In the genomic region with DNA sequence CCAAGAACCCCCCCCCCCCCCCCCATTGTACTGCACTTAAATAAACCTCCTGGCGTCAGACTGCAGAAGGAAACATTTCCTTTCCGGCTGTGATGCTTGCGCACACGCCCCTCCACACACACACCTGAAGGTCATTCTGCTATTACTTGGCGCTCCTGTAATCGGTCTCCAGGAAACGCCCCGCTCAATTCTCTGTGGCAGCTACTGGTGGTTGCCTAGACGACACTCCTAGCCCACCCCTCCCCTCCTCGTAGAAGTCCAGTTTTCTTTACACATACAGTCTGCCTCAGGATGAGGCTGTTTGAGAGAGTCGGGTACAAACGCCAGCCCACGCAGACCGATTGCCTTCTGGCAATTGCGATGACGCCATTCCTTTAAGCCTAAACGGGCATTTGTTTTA, we compare ENCODE assay signal across 11 mouse cellular contexts. TPM values are rescaled to one million over a fixed set of nuclear protein-coding genes. Genes with fewer than 3 reads are reported as not detected.
DNase-seq lines count a peak whose midpoint lies in the region; ATAC-seq and TF ChIP-seq lines count a peak whose summit lies in the region.
"Had no signal": no experiment of that assay in that cellular context is flagged by ENCODE, and none has a peak within 500 bp of the region (broad histone marks: within the 10 kb centered on the region; RNA-seq: fewer than 3 reads in every experiment).

No protein-coding gene starts in this region.

- no peak for DNase-seq in frontal cortex, postnatal 14 days (ENCODE audit: low spot score in 2 of 2)
- DNase-seq in midbrain, embryonic 14.5 days: peak; percentile 75
- no peak for DNase-seq in liver, postnatal 0 days
- no peak for DNase-seq in spleen, adult 18-20 months
- DNase-seq: adrenal gland, postnatal 10 days; thymus, adult 18-20 months had no signal

- H3K4me1 ChIP-seq in ES-Bruce4 (ENCODE audit: control insufficient read depth, insufficient read depth, low read length): no peaks in the 10 kb centered on the region
- no peaks in the 10 kb centered on the region for H3K4me1 ChIP-seq in forebrain, embryonic 15.5 days
- no peaks in the 10 kb centered on the region for H3K4me1 ChIP-seq in midbrain, embryonic 14.5 days (ENCODE audit: control insufficient read depth, insufficient read depth, low read length)
- no peaks in the 10 kb centered on the region; the same call in 1 of the 2 replicates for H3K4me1 ChIP-seq in liver, postnatal 0 days (ENCODE audit: insufficient read depth)
- H3K4me1 ChIP-seq: heart, embryonic 15.5 days had no signal

- no peak overlapping the region for H3K27ac ChIP-seq in ES-Bruce4 (ENCODE audit: insufficient read depth, low read length)
- no peak overlapping the region for H3K27ac ChIP-seq in forebrain, embryonic 15.5 days (replicated peaks)
- no peak overlapping the region for H3K27ac ChIP-seq in midbrain, embryonic 14.5 days (replicated peaks; ENCODE audit: low read depth, low read length)
- no peak overlapping the region for H3K27ac ChIP-seq in liver, postnatal 0 days (ENCODE audit: low read depth)
- H3K27ac ChIP-seq: heart, embryonic 15.5 days had no signal

- 35% methylated on average over 17 of the region's 17 CpGs for WGBS in forebrain, embryonic 15.5 days
- 45% methylated on average over 17 of the region's 17 CpGs for WGBS in midbrain, embryonic 14.5 days
- 68% methylated on average over 17 of the region's 17 CpGs for WGBS in liver, postnatal 0 days (ENCODE audit: insufficient replicate concordance)

- H3K27me3 ChIP-seq in ES-Bruce4 (ENCODE audit: control insufficient read depth, insufficient read depth, low read length, poor library complexity, severe bottlenecking): no peaks in the 10 kb centered on the region
- H3K27me3 ChIP-seq in forebrain, embryonic 15.5 days: no peaks in the 10 kb centered on the region
- H3K27me3 ChIP-seq in midbrain, embryonic 14.5 days (ENCODE audit: control insufficient read depth, insufficient read depth, low read length): no peaks in the 10 kb centered on the region
- H3K27me3 ChIP-seq in liver, postnatal 0 days (ENCODE audit: insufficient read depth, low read length): no peaks in the 10 kb centered on the region

- peak overlapping the region; percentile 11; the same call in 1 of the 2 replicates for H3K4me2 ChIP-seq in forebrain, embryonic 15.5 days (replicated peaks)
- peak overlapping the region; percentile 22; the same call in 1 of the 2 replicates for H3K4me2 ChIP-seq in midbrain, embryonic 14.5 days (ENCODE audit: low read length)
- no peak overlapping the region for H3K4me2 ChIP-seq in liver, postnatal 0 days (ENCODE audit: low read depth, low read length)
- H3K4me2 ChIP-seq: heart, embryonic 15.5 days had no signal

- H3K9ac ChIP-seq in ES-Bruce4 (ENCODE audit: low read depth, poor library complexity, severe bottlenecking): no peak overlapping the region
- no peak overlapping the region for H3K9ac ChIP-seq in forebrain, embryonic 15.5 days (replicated peaks)
- no peak overlapping the region for H3K9ac ChIP-seq in midbrain, embryonic 14.5 days (replicated peaks; ENCODE audit: low read length)
- no peak overlapping the region for H3K9ac ChIP-seq in liver, postnatal 0 days (replicated peaks)
- H3K9ac ChIP-seq: heart, embryonic 15.5 days had no signal

- no peak for TF ChIP-seq CTCF in ES-Bruce4 (IDR thresholded peaks at IDR 0.05; ENCODE audit: low read depth, low read length)
- TF ChIP-seq CTCF in liver, postnatal 0 days (IDR thresholded peaks at IDR 0.05; ENCODE audit: low read depth): no peak

- H3K4me3 ChIP-seq in ES-Bruce4 (ENCODE audit: low read depth, low read length): no peak overlapping the region
- no peak overlapping the region for H3K4me3 ChIP-seq in forebrain, embryonic 15.5 days
- H3K4me3 ChIP-seq in midbrain, embryonic 14.5 days (replicated peaks; ENCODE audit: low read depth, low read length): no peak overlapping the region
- H3K4me3 ChIP-seq in liver, postnatal 0 days (ENCODE audit: low read depth, low read length): no peak overlapping the region
- H3K4me3 ChIP-seq: heart, embryonic 15.5 days had no signal

- peak; percentile 89; the same call in 1 of the 2 replicates for TF ChIP-seq EP300 in ES-Bruce4 (IDR thresholded peaks at IDR 0.05; ENCODE audit: insufficient read depth, low read depth, low read length)
- no peak for TF ChIP-seq EP300 in liver, postnatal 0 days (IDR thresholded peaks at IDR 0.05; ENCODE audit: low read depth)

- no peaks in the 10 kb centered on the region for H3K9me3 ChIP-seq in ES-Bruce4 (replicated peaks; ENCODE audit: control insufficient read depth, insufficient read depth, low read length, poor library complexity, severe bottlenecking)
- no peaks in the 10 kb centered on the region for H3K9me3 ChIP-seq in forebrain, embryonic 15.5 days
- no peaks in the 10 kb centered on the region for H3K9me3 ChIP-seq in midbrain, embryonic 14.5 days (ENCODE audit: control insufficient read depth, low read length)
- H3K9me3 ChIP-seq in liver, postnatal 0 days (ENCODE audit: low read length): no peaks in the 10 kb centered on the region
- H3K9me3 ChIP-seq: heart, embryonic 15.5 days had no signal

- TF ChIP-seq POLR2A in ES-Bruce4 (IDR thresholded peaks at IDR 0.05; ENCODE audit: insufficient read depth, low read length): no peak

- no peaks in the 10 kb centered on the region for H3K36me3 ChIP-seq in ES-Bruce4 (ENCODE audit: control insufficient read depth, insufficient read depth, low read length, poor library complexity, severe bottlenecking)
- no peaks in the 10 kb centered on the region for H3K36me3 ChIP-seq in forebrain, embryonic 15.5 days
- H3K36me3 ChIP-seq in midbrain, embryonic 14.5 days (ENCODE audit: control insufficient read depth, insufficient read depth, low read length): no peaks in the 10 kb centered on the region
- H3K36me3 ChIP-seq in liver, postnatal 0 days (replicated peaks; ENCODE audit: insufficient read depth, low read length): no peaks in the 10 kb centered on the region
- H3K36me3 ChIP-seq: heart, embryonic 15.5 days had no signal

- ATAC-seq in frontal cortex, adult (ENCODE audit: low TSS enrichment): peak; percentile 78
- ATAC-seq in forebrain, embryonic 15.5 days (replicated peaks): peak; percentile 86
- ATAC-seq in midbrain, embryonic 14.5 days (ENCODE audit: low FRiP score, low TSS enrichment): peak; percentile 48; the same call in 1 of the 2 replicates
- ATAC-seq in liver, postnatal 0 days: no peak
- no peak for ATAC-seq in erythroid progenitor cell, adult 5-6 weeks (replicated peaks; ENCODE audit: low FRiP score, poor library complexity, severe bottlenecking)

RNA-seq across cellular contexts. Expression of a gene that starts 7.1 kb away (rescaled TPM):
- polyA plus RNA-seq in ES-Bruce4 (2011; ENCODE audit: insufficient read depth, insufficient read length, low read depth, missing spikeins): 2.3 and 4.0 TPM in 2 replicates
- not detected in 2 replicates for polyA plus RNA-seq in forebrain, embryonic 15.5 days (2015; fragmentation: Nextera tagmentation; extraction: Ambion mirVana)
- 0.23 and 0.24 TPM in 2 replicates for polyA plus RNA-seq in midbrain, embryonic 14.5 days (2014; fragmentation: Nextera tagmentation; extraction: Ambion mirVana)
- polyA plus RNA-seq in liver, postnatal 0 days (2015; fragmentation: Nextera tagmentation; extraction: Ambion mirVana): 0.14 TPM in 1 of 2 replicates, not detected in the other
- not detected in 2 replicates for total RNA-seq in erythroid progenitor cell, adult 5-6 weeks (2015; ENCODE audit: low replicate concordance)
- total RNA-seq in erythroid progenitor cell, adult 5-6 weeks (2017; ENCODE audit: low replicate concordance): not detected in 2 replicates
- polyA plus RNA-seq: heart, embryonic 15.5 days had no signal

RNA-seq across cellular contexts. Expression of a gene that starts 7.7 kb away (rescaled TPM):
- not detected in 2 replicates for polyA plus RNA-seq in ES-Bruce4 (2011; ENCODE audit: insufficient read depth, insufficient read length, low read depth, missing spikeins)
- polyA plus RNA-seq in forebrain, embryonic 15.5 days (2015; fragmentation: Nextera tagmentation; extraction: Ambion mirVana): not detected in 2 replicates
- not detected in 2 replicates for polyA plus RNA-seq in midbrain, embryonic 14.5 days (2014; fragmentation: Nextera tagmentation; extraction: Ambion mirVana)
- not detected in 2 replicates for polyA plus RNA-seq in liver, postnatal 0 days (2015; fragmentation: Nextera tagmentation; extraction: Ambion mirVana)
- total RNA-seq in erythroid progenitor cell, adult 5-6 weeks (2015; ENCODE audit: low replicate concordance): not detected in 2 replicates
- not detected in 2 replicates for total RNA-seq in erythroid progenitor cell, adult 5-6 weeks (2017; ENCODE audit: low replicate concordance)
- total RNA-seq: adrenal gland, postnatal 10 days had no signal
- polyA plus RNA-seq: heart, embryonic 15.5 days had no signal

RNA-seq across cellular contexts. Expression of a gene that starts 18.6 kb away (rescaled TPM):
- polyA plus RNA-seq in ES-Bruce4 (2011; ENCODE audit: insufficient read depth, insufficient read length, low read depth, missing spikeins): 144 and 146 TPM in 2 replicates
- polyA plus RNA-seq in forebrain, embryonic 15.5 days (2015; fragmentation: Nextera tagmentation; extraction: Ambion mirVana): 123 and 125 TPM in 2 replicates
- 121 and 122 TPM in 2 replicates for polyA plus RNA-seq in midbrain, embryonic 14.5 days (2014; fragmentation: Nextera tagmentation; extraction: Ambion mirVana)
- 39.0 and 41.4 TPM in 2 replicates for polyA plus RNA-seq in liver, postnatal 0 days (2015; fragmentation: Nextera tagmentation; extraction: Ambion mirVana)
- 17.3 and 22.6 TPM in 2 replicates for total RNA-seq in erythroid progenitor cell, adult 5-6 weeks (2015; ENCODE audit: low replicate concordance)
- 24.1 and 42.3 TPM in 2 replicates for total RNA-seq in erythroid progenitor cell, adult 5-6 weeks (2017; ENCODE audit: low replicate concordance)

RNA-seq across cellular contexts. Expression of a gene that starts 49.9 kb away (rescaled TPM):
- polyA plus RNA-seq in ES-Bruce4 (2011; ENCODE audit: insufficient read depth, insufficient read length, low read depth, missing spikeins): 16.1 and 18.2 TPM in 2 replicates
- 1.0 and 1.2 TPM in 2 replicates for polyA plus RNA-seq in forebrain, embryonic 15.5 days (2015; fragmentation: Nextera tagmentation; extraction: Ambion mirVana)
- 0.74 and 1.0 TPM in 2 replicates for polyA plus RNA-seq in midbrain, embryonic 14.5 days (2014; fragmentation: Nextera tagmentation; extraction: Ambion mirVana)
- polyA plus RNA-seq in liver, postnatal 0 days (2015; fragmentation: Nextera tagmentation; extraction: Ambion mirVana): 5.7 and 7.0 TPM in 2 replicates
- 10.5 and 12.3 TPM in 2 replicates for total RNA-seq in erythroid progenitor cell, adult 5-6 weeks (2015; ENCODE audit: low replicate concordance)
- 12.2 and 13.2 TPM in 2 replicates for total RNA-seq in erythroid progenitor cell, adult 5-6 weeks (2017; ENCODE audit: low replicate concordance)

RNA-seq across cellular contexts. Expression of a gene that starts 54.4 kb away (rescaled TPM):
- 28.9 and 30.0 TPM in 2 replicates for polyA plus RNA-seq in ES-Bruce4 (2011; ENCODE audit: insufficient read depth, insufficient read length, low read depth, missing spikeins)
- 11.7 and 12.7 TPM in 2 replicates for polyA plus RNA-seq in forebrain, embryonic 15.5 days (2015; fragmentation: Nextera tagmentation; extraction: Ambion mirVana)
- 13.6 and 16.8 TPM in 2 replicates for polyA plus RNA-seq in midbrain, embryonic 14.5 days (2014; fragmentation: Nextera tagmentation; extraction: Ambion mirVana)
- 2.9 and 3.1 TPM in 2 replicates for polyA plus RNA-seq in liver, postnatal 0 days (2015; fragmentation: Nextera tagmentation; extraction: Ambion mirVana)
- 6.8 and 14.7 TPM in 2 replicates for total RNA-seq in erythroid progenitor cell, adult 5-6 weeks (2015; ENCODE audit: low replicate concordance)
- 0.83 and 1.0 TPM in 2 replicates for total RNA-seq in erythroid progenitor cell, adult 5-6 weeks (2017; ENCODE audit: low replicate concordance)

Comparison
In these comparisons a context has a peak if more than half of its experiments do, and no peak if none do; other contexts are left out.
1. ATAC-seq: peak in frontal cortex, adult (single experiment), forebrain, embryonic 15.5 days (single experiment) and midbrain, embryonic 14.5 days (single experiment); none in liver, postnatal 0 days (single experiment) and erythroid progenitor cell, adult 5-6 weeks (single experiment).